Mouse (Mus musculus) spleen, adult 2 months (tissue): ENCODE measurements around the gene Sept3. TPM values are rescaled to one million over a fixed set of nuclear protein-coding genes. Genes with fewer than 3 reads are reported as not detected.

Experiments
- DNase-seq, 2 experiments: peaks; one replicate each; pipeline versions ENCODE4 v3.0.0 to v3.0.0-alpha.2; 2012 to 2021; ENCODE audit warnings: low spot score in 2 of 2, low read depth in 1 of 2
- H3K27ac ChIP-seq: fragments of 200-500 bp; 2 replicates; pipeline ENCODE4 v1.5.1; 2012; ENCODE audit warnings: low read length, inconsistent platforms; ENCODE audit not compliant: insufficient read depth
- H3K27me3 ChIP-seq: fragments of 200-500 bp; 2 replicates; pipeline ENCODE4 v1.6.1; 2012; ENCODE audit warnings: mild to moderate bottlenecking, moderate library complexity, low read length, inconsistent platforms; ENCODE audit not compliant: control insufficient read depth, insufficient read depth
- H3K36me3 ChIP-seq: fragments of 200-500 bp; 2 replicates; pipeline ENCODE4 v1.6.1; 2012; ENCODE audit warnings: mild to moderate bottlenecking, low read length, inconsistent platforms; ENCODE audit not compliant: control insufficient read depth, insufficient read depth
- H3K4me1 ChIP-seq: fragments of 200-500 bp; 2 replicates; pipeline ENCODE4 v1.6.1; 2011; ENCODE audit warnings: inconsistent platforms; ENCODE audit not compliant: control insufficient read depth, insufficient read depth, insufficient read length
- H3K4me3 ChIP-seq: fragments of 200-500 bp; 2 replicates; pipeline ENCODE4 v1.5.1; 2011; ENCODE audit warnings: mild to moderate bottlenecking, inconsistent platforms; ENCODE audit not compliant: insufficient read depth, insufficient read length; ENCODE audit errors: extremely low read depth
- CTCF ChIP-seq: fragments of 200-500 bp; IDR thresholded peaks from 2 replicates; pipeline ENCODE4 v1.5.1; 2011; ENCODE audit warnings: mild to moderate bottlenecking, inconsistent platforms; ENCODE audit not compliant: insufficient read depth, insufficient read length, insufficient replicate concordance; ENCODE audit errors: extremely low read depth
- POLR2A ChIP-seq: fragments of 200-500 bp; IDR thresholded peaks from 2 replicates; pipeline ENCODE4 v1.6.1; 2011; ENCODE audit warnings: low read depth, low read length, inconsistent platforms
- WGBS: fragments of 180-500 bp; shearing (Covaris S2); methylation state at CpG from one replicate; pipeline ENCODE4 v1.1.7; 2018; 5-methylcytosine and 5-hydroxymethylcytosine counted together
- polyA plus RNA-seq: library from polyadenylated mRNA; depleted of rRNA; stranded (reverse); fragments of >200 nt; gene quantifications from 2 replicates; pipeline ENCODE4 v1.2.3, GENCODE M21; 2012

The Sept3 gene
- polyA plus RNA-seq, 1 experiment, result 1.8 TPM

DNA sequence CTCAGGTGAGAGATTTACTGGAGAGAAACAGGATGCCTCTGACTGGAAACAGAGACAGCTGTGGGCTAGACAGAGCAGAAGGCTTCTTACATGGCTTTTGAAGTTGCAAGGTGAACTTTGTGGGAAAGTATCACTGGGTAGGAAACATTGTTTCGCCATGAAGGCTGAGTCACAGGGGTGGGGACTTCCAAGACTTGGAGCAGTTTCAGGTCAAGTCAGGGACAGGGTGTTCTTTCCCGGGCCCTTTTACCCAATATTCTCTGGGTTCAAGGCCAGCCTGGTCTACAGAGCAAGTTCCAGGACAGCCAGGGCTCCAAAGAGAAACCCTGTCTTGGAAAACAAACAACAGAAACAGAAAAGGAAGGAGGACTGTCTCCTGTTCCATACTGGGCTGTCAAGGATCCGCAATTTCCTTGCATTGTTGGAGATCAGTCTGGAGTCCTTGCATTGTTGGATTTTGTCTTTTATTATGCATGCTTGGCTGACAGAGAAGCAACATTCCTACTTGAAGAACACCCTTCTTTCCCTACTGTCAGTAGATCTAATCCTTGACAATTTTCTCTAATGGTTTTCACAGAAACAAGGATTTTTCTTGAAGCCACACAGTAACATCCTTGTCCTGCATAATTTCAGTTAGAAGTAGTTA is 27.4 kb upstream of the Sept3 start:
- no peak overlapping the region for H3K4me3 ChIP-seq
- WGBS, result 68% methylated on average over 3 of the region's 3 CpGs
- TF ChIP-seq POLR2A (no peak), CTCF (no peak)
- H3K27ac ChIP-seq, result no peak overlapping the region
- H3K36me3 ChIP-seq, result no peaks in the 10 kb centered on the region
- DNase-seq, result no peak
- H3K4me1 ChIP-seq, result no peaks in the 10 kb centered on the region; the same call in 1 of the 2 replicates
- H3K27me3 ChIP-seq, result no peaks in the 10 kb centered on the region

DNA sequence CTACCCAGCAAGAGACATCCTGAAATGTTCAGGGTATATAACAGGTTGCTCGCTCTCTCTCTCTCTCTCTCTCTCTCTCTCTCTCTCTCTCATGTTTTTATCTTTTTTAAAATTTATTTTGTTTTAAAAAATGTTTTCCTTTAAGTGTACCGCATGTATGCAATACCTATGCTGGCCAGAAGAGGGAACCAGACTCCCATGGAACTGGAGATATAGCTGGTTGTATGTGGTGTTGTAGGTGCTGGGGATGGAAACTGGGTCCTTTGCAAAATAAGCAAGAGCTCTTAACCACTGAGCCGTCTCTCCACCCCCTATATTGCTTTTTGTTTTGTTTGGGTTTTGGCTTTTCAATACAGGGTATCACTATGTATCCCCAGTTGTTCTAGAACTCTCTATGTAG is 23.1 kb upstream of the Sept3 start:
- Histone ChIP-seq H3K4me1 (no peaks in the 10 kb centered on the region; the same call in 1 of the 2 replicates), H3K27me3 (no peaks in the 10 kb centered on the region), H3K4me3 (no peak overlapping the region), H3K27ac (no peak overlapping the region), H3K36me3 (no peaks in the 10 kb centered on the region)
- TF ChIP-seq CTCF, result no peak
- TF ChIP-seq POLR2A, result no peak
- no peak for DNase-seq
- 93% methylated on average over 3 of the region's 3 CpGs for WGBS

DNA sequence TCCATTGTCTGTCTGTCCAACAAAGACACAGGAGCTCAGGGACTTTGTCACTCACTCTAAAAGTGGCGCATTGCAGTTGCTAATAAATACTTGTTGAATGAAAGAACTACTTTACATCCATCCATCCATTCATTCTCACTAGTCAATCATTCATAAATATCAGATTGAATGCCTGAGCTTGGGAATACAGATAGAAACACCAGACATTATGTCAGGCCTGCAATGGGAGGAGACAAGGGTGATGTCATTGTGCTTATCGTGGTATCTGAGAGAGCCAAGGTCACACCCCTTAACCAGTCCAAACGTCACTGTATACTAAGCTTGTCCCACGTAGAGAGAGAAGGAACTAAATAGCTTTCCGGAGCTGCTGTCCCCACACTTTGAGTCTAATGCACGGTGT is 22.6 kb upstream of the Sept3 start, which contains the start of gene 1500009C09Rik:
Gene 1500009C09Rik, plus strand, starts transcription at position 301 of the 400 bp plus-strand sequence.
- no peak for TF ChIP-seq POLR2A
- TF ChIP-seq CTCF, result no peak
- 78% methylated on average over 6 of the region's 6 CpGs for WGBS

DNA sequence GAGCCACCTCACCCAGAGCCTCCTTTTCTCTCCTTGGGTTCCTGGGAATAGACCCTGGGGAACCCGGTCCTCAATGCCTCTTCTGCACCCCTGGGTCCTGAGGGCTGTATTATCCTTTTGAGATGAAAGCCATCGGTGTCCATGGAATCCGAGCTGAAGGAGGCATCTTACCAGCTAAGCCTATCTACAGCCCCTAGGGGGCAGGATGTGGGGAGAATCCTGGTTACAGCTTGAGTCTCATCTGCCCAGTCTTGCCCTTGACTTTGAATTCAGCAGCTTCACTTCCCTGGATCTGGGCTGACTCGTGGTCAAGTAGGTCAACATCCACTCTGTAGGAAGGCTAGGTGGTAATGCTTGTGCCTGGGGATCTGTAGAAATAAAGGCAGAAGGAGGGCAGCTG is 19.4 kb upstream of the Sept3 start:
- no peaks in the 10 kb centered on the region; the same call in 1 of the 2 replicates for H3K4me1 ChIP-seq
- DNase-seq, result no peak
- no peak overlapping the region for H3K27ac ChIP-seq
- 44% methylated on average over 4 of the region's 4 CpGs for WGBS
- no peaks in the 10 kb centered on the region for H3K36me3 ChIP-seq
- H3K4me3 ChIP-seq, result no peak overlapping the region
- no peaks in the 10 kb centered on the region for H3K27me3 ChIP-seq
- TF ChIP-seq POLR2A (no peak), CTCF (no peak)

More for the DNA sequence above, 22.6 kb upstream of the Sept3 start, which contains the start of gene 1500009C09Rik:
- Histone ChIP-seq H3K27ac (no peak within 1 kb of the TSS), H3K4me1 (no peaks in the 10 kb centered on the region; the same call in 1 of the 2 replicates), H3K36me3 (no peaks in the 10 kb centered on the region), H3K4me3 (no peak within 1 kb of the TSS), H3K27me3 (no peaks in the 10 kb centered on the region)
- no peak for DNase-seq

DNA sequence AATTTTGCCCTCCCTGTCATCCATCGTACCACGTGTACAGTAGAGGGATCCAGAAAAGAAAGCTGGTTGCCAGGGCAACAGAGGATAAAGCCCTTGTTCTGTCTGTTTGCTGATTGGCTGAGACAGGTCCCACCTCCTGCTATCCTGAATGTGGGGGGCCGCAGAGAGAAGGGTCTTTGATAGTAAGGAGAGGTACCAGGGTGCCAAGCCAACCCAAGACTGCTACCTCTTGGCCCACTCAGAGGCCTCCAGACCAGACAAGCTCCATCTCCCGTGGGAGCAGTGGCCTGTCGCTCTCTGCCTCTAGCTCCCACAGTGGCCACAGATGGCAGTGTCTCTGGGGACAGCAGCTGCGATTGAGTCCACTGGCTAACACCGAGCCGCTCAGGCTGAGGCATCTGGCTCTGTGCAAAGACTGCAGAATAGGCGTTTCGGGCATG is 18.7 kb upstream of the Sept3 start:
- WGBS, result 17% methylated on average over 10 of the region's 10 CpGs
- H3K27me3 ChIP-seq, result no peaks in the 10 kb centered on the region
- no peak overlapping the region for H3K4me3 ChIP-seq
- H3K4me1 ChIP-seq, result no peaks in the 10 kb centered on the region; the same call in 1 of the 2 replicates
- DNase-seq, result no peak
- no peak overlapping the region for H3K27ac ChIP-seq
- no peak for TF ChIP-seq POLR2A
- no peak for TF ChIP-seq CTCF
- no peaks in the 10 kb centered on the region for H3K36me3 ChIP-seq

DNA sequence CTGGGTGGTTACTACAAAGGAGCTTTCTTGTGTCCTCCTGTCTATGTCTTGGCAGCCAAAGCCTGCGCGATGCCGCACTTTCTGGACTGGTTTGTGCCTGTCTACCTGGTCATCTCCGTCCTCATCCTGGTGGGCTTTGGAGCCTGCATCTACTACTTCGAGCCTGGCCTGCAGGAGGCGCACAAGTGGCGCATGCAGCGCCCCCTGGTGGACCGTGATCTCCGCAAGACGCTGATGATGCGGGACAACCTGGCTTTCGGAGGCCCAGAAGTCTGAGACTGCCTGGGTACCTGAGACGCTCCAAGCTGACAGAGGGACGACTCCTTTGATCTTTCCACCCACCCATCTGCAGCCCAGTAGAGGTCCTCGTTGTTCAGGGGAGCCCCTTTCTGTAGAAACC is 15.2 kb upstream of the Sept3 start:
- H3K4me1 ChIP-seq, result no peaks in the 10 kb centered on the region; the same call in 1 of the 2 replicates
- TF ChIP-seq CTCF (peak; percentile 98), POLR2A (no peak)
- no peaks in the 10 kb centered on the region for H3K36me3 ChIP-seq
- DNase-seq, result peak; percentile 29 to 69
- H3K27me3 ChIP-seq, result no peaks in the 10 kb centered on the region
- whole genome bisulfite sequencing, result 11% methylated on average over 16 of the region's 16 CpGs
- H3K4me3 ChIP-seq, result no peak overlapping the region
- no peak overlapping the region for H3K27ac ChIP-seq

DNA sequence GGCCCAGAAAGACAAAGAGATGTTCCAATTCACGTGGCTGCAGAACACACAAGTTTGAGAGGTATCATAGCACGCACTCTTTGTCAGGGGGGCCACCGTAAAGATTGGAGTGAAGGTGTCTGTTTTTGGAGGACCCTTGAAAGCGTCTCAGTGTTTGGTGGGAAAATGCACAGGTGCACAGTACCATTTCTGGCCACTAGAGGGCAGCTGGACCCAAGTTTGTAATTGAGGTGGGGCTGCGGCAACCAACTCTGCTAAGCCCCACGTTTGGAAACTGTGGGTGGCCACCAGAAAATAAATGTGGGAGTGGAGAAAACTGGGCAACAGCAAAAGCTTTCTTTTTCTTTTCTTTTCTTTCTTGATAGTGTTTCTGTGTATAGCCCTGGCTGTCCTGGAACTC is 8.3 kb upstream of the Sept3 start:
- H3K4me1 ChIP-seq, result no peaks in the 10 kb centered on the region
- no peaks in the 10 kb centered on the region for H3K36me3 ChIP-seq
- H3K27me3 ChIP-seq, result no peaks in the 10 kb centered on the region
- peak; percentile 76; the same call in 1 of the 2 replicates for TF ChIP-seq CTCF
- TF ChIP-seq POLR2A, result no peak
- peak in 1 of 2 experiments; percentile 50 for DNase-seq
- no peak overlapping the region for H3K4me3 ChIP-seq
- H3K27ac ChIP-seq, result no peak overlapping the region
- 12% methylated on average over 6 of the region's 6 CpGs for WGBS
